Mouse (Mus musculus): ENCODE data around the gene Kansl1. TPM values are rescaled to one million over a fixed set of nuclear protein-coding genes. Genes with fewer than 3 reads are reported as not detected.

Kansl1 gene
- polyA plus RNA-seq, 1 experiment from 2014 or later, result 29.9 TPM

- Histone ChIP-seq H3K4me1 (ENCODE audit: control insufficient read depth, insufficient read depth, low read length) (no peaks in the 10 kb centered on the region), H3K36me3 (ENCODE audit: control insufficient read depth, insufficient read depth, low read length) (peaks cover 13% of the 10 kb centered on the region), H3K27ac (ENCODE audit: low read depth, low read length) (no peak overlapping the region), H3K9ac (ENCODE audit: low read depth, low read length) (no peak overlapping the region), H3K4me3 (ENCODE audit: low read length) (no peak overlapping the region), H3K9me3 (ENCODE audit: control insufficient read depth, low read length) (no peaks in the 10 kb centered on the region), H3K27me3 (ENCODE audit: control insufficient read depth, insufficient read depth, low read length) (no peaks in the 10 kb centered on the region), H3K4me2 (replicated peaks; ENCODE audit: low read depth, low read length) (no peak overlapping the region)
- WGBS, result 90% methylated on average over 6 of the region's 6 CpGs
- no peak for ATAC-seq (ENCODE audit: low FRiP score, low TSS enrichment)
Observed at GRCm38 (mm10) chr11:104327946-104328345, 140.7 kb downstream of the Kansl1 start.

GRCm38 (mm10) chr11:104327462-104327861, 141.2 kb downstream of the Kansl1 start:
- Histone ChIP-seq H3K27ac (ENCODE audit: low read depth, low read length) (no peak overlapping the region), H3K9me3 (ENCODE audit: control insufficient read depth, low read length) (no peaks in the 10 kb centered on the region), H3K36me3 (ENCODE audit: control insufficient read depth, insufficient read depth, low read length) (peaks cover 8% of the 10 kb centered on the region), H3K27me3 (ENCODE audit: control insufficient read depth, insufficient read depth, low read length) (no peaks in the 10 kb centered on the region), H3K4me2 (replicated peaks; ENCODE audit: low read depth, low read length) (no peak overlapping the region), H3K9ac (ENCODE audit: low read depth, low read length) (no peak overlapping the region), H3K4me3 (ENCODE audit: low read length) (no peak overlapping the region), H3K4me1 (ENCODE audit: control insufficient read depth, insufficient read depth, low read length) (no peaks in the 10 kb centered on the region)
- 96% methylated on average over 1 of the region's 1 CpGs for WGBS
- ATAC-seq (ENCODE audit: low FRiP score, low TSS enrichment), result no peak

GRCm38 (mm10) chr11:104322142-104322541, 146.5 kb downstream of the Kansl1 start:
- no peaks in the 10 kb centered on the region for H3K36me3 ChIP-seq (ENCODE audit: control insufficient read depth, insufficient read depth, low read length)
- H3K4me3 ChIP-seq (ENCODE audit: low read length), result no peak overlapping the region
- H3K4me1 ChIP-seq (ENCODE audit: control insufficient read depth, insufficient read depth, low read length), result peaks cover 13% of the 10 kb centered on the region
- no peak for ATAC-seq (ENCODE audit: low FRiP score, low TSS enrichment)
- no peak overlapping the region for H3K4me2 ChIP-seq (replicated peaks; ENCODE audit: low read depth, low read length)
- no peak overlapping the region for H3K27ac ChIP-seq (ENCODE audit: low read depth, low read length)
- H3K9ac ChIP-seq (ENCODE audit: low read depth, low read length), result no peak overlapping the region
- 34% methylated on average over 4 of the region's 4 CpGs for WGBS
- H3K27me3 ChIP-seq (ENCODE audit: control insufficient read depth, insufficient read depth, low read length), result no peaks in the 10 kb centered on the region
- no peaks in the 10 kb centered on the region for H3K9me3 ChIP-seq (ENCODE audit: control insufficient read depth, low read length)

GRCm38 (mm10) chr11:104320511-104320910, 148.2 kb downstream of the Kansl1 start:
- Histone ChIP-seq H3K27ac (ENCODE audit: low read depth, low read length) (no peak overlapping the region), H3K4me1 (ENCODE audit: control insufficient read depth, insufficient read depth, low read length) (peaks cover 13% of the 10 kb centered on the region), H3K36me3 (ENCODE audit: control insufficient read depth, insufficient read depth, low read length) (no peaks in the 10 kb centered on the region), H3K9me3 (ENCODE audit: control insufficient read depth, low read length) (no peaks in the 10 kb centered on the region), H3K4me3 (ENCODE audit: low read length) (no peak overlapping the region), H3K9ac (ENCODE audit: low read depth, low read length) (no peak overlapping the region), H3K4me2 (replicated peaks; ENCODE audit: low read depth, low read length) (no peak overlapping the region), H3K27me3 (ENCODE audit: control insufficient read depth, insufficient read depth, low read length) (no peaks in the 10 kb centered on the region)
- peak; percentile 15; the same call in 1 of the 2 replicates for ATAC-seq (ENCODE audit: low FRiP score, low TSS enrichment)
- 28% methylated on average over 5 of the region's 5 CpGs for WGBS

- Histone ChIP-seq H3K4me3 (ENCODE audit: low read length) (peak overlapping the region; percentile 41), H3K27me3 (ENCODE audit: control insufficient read depth, insufficient read depth, low read length) (no peaks in the 10 kb centered on the region), H3K4me2 (replicated peaks; ENCODE audit: low read depth, low read length) (peak overlapping the region; percentile 76), H3K4me1 (ENCODE audit: control insufficient read depth, insufficient read depth, low read length) (peaks cover 13% of the 10 kb centered on the region), H3K27ac (ENCODE audit: low read depth, low read length) (no peak overlapping the region; the same call in 1 of the 2 replicates), H3K36me3 (ENCODE audit: control insufficient read depth, insufficient read depth, low read length) (no peaks in the 10 kb centered on the region), H3K9me3 (ENCODE audit: control insufficient read depth, low read length) (no peaks in the 10 kb centered on the region), H3K9ac (ENCODE audit: low read depth, low read length) (peak overlapping the region; percentile 53; the same call in 1 of the 2 replicates)
- under 1% methylated on average over 24 of the region's 24 CpGs for WGBS
- peak; percentile 49 for ATAC-seq (ENCODE audit: low FRiP score, low TSS enrichment)
Observed at GRCm38 (mm10) chr11:104318940-104319781, 149.5 kb downstream of the Kansl1 start.

GRCm38 (mm10) chr11:104317631-104318030, 151.0 kb downstream of the Kansl1 start:
- Histone ChIP-seq H3K9ac (ENCODE audit: low read depth, low read length) (no peak overlapping the region), H3K27ac (ENCODE audit: low read depth, low read length) (no peak overlapping the region), H3K36me3 (ENCODE audit: control insufficient read depth, insufficient read depth, low read length) (no peaks in the 10 kb centered on the region), H3K4me2 (replicated peaks; ENCODE audit: low read depth, low read length) (no peak overlapping the region), H3K9me3 (ENCODE audit: control insufficient read depth, low read length) (no peaks in the 10 kb centered on the region), H3K4me1 (ENCODE audit: control insufficient read depth, insufficient read depth, low read length) (peaks cover 13% of the 10 kb centered on the region), H3K27me3 (ENCODE audit: control insufficient read depth, insufficient read depth, low read length) (no peaks in the 10 kb centered on the region), H3K4me3 (ENCODE audit: low read length) (no peak overlapping the region)
- ATAC-seq (ENCODE audit: low FRiP score, low TSS enrichment), result no peak
- WGBS, result 90% methylated on average over 3 of the region's 3 CpGs

GRCm38 (mm10) chr11:104316685-104317400, 151.8 kb downstream of the Kansl1 start:
- WGBS, result 57% methylated on average over 16 of the region's 16 CpGs
- no peak for ATAC-seq (ENCODE audit: low FRiP score, low TSS enrichment)
- H3K9me3 ChIP-seq (ENCODE audit: control insufficient read depth, low read length), result no peaks in the 10 kb centered on the region
- no peaks in the 10 kb centered on the region for H3K27me3 ChIP-seq (ENCODE audit: control insufficient read depth, insufficient read depth, low read length)
- H3K4me3 ChIP-seq (ENCODE audit: low read length), result no peak overlapping the region
- H3K4me2 ChIP-seq (replicated peaks; ENCODE audit: low read depth, low read length), result no peak overlapping the region
- no peaks in the 10 kb centered on the region for H3K36me3 ChIP-seq (ENCODE audit: control insufficient read depth, insufficient read depth, low read length)
- H3K9ac ChIP-seq (ENCODE audit: low read depth, low read length), result no peak overlapping the region
- peaks cover 11% of the 10 kb centered on the region for H3K4me1 ChIP-seq (ENCODE audit: control insufficient read depth, insufficient read depth, low read length)
- no peak overlapping the region for H3K27ac ChIP-seq (ENCODE audit: low read depth, low read length)

- peaks cover 9% of the 10 kb centered on the region for H3K4me1 ChIP-seq (ENCODE audit: control insufficient read depth, insufficient read depth, low read length)
- H3K4me2 ChIP-seq (replicated peaks; ENCODE audit: low read depth, low read length), result no peak overlapping the region
- ATAC-seq (ENCODE audit: low FRiP score, low TSS enrichment), result no peak
- no peak overlapping the region for H3K4me3 ChIP-seq (ENCODE audit: low read length)
- peaks cover 2% of the 10 kb centered on the region; the same call in 1 of the 2 replicates for H3K27me3 ChIP-seq (ENCODE audit: control insufficient read depth, insufficient read depth, low read length)
- no peaks in the 10 kb centered on the region for H3K36me3 ChIP-seq (ENCODE audit: control insufficient read depth, insufficient read depth, low read length)
- no peak overlapping the region for H3K27ac ChIP-seq (ENCODE audit: low read depth, low read length)
- H3K9ac ChIP-seq (ENCODE audit: low read depth, low read length), result no peak overlapping the region
- WGBS, result 8% methylated on average over 6 of the region's 6 CpGs
- no peaks in the 10 kb centered on the region for H3K9me3 ChIP-seq (ENCODE audit: control insufficient read depth, low read length)
Observed at GRCm38 (mm10) chr11:104315703-104316102, 153.0 kb downstream of the Kansl1 start.

GRCm38 (mm10) chr11:104311643-104312042, 157.0 kb downstream of the Kansl1 start:
- 74% methylated on average over 7 of the region's 7 CpGs for WGBS

More at GRCm38 (mm10) chr11:104311643-104312042, 157.0 kb downstream of the Kansl1 start:
- Histone ChIP-seq H3K4me3 (ENCODE audit: low read length) (no peak overlapping the region), H3K36me3 (ENCODE audit: control insufficient read depth, insufficient read depth, low read length) (no peaks in the 10 kb centered on the region), H3K9me3 (ENCODE audit: control insufficient read depth, low read length) (no peaks in the 10 kb centered on the region), H3K4me2 (replicated peaks; ENCODE audit: low read depth, low read length) (no peak overlapping the region), H3K4me1 (ENCODE audit: control insufficient read depth, insufficient read depth, low read length) (no peaks in the 10 kb centered on the region), H3K27me3 (ENCODE audit: control insufficient read depth, insufficient read depth, low read length) (peaks cover 12% of the 10 kb centered on the region), H3K9ac (ENCODE audit: low read depth, low read length) (no peak overlapping the region), H3K27ac (ENCODE audit: low read depth, low read length) (no peak overlapping the region)
- no peak for ATAC-seq (ENCODE audit: low FRiP score, low TSS enrichment)

Data from kidney, embryonic 14.5 days (tissue).